Mouse (Mus musculus) megakaryocyte, embryonic 14.5 days (primary cell): ENCODE data around the gene Tenm4.

Experiments used
- FLI1 ChIP-seq: IDR thresholded peaks from 2 replicates; pipeline ENCODE4 v1.6.1; 2012; ENCODE audit warnings: low read length, inconsistent platforms, mixed read lengths
- GATA1 ChIP-seq: IDR thresholded peaks from 3 replicates; pipeline ENCODE4 v1.6.1; 2012; ENCODE audit warnings: mixed read lengths, low read length, inconsistent platforms, borderline replicate concordance

DNA sequence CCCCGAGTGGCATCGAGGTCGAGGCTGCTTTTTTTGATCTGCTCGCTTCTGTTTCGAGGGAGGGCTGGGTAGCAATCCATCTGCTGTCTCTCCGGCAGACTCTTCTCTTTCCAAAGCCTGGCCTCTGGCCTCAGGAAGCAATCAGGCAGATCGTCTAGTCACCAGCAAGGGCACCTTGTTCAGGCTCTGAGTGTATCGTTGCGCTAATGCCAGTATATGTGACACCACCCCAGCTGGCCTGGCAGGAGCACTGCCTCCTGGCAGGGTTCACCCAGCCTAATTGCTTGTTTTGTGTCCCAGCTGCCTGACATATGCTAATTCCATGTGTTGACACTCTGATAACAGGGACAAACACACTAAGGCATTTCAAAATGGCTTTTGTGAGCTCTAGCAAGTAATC, 661.5 kb downstream of the Tenm4 start:
- TF ChIP-seq GATA1 (no peak), FLI1 (no peak)
